Mouse (Mus musculus) kidney, adult 2 months (tissue): ENCODE measurements around the gene Ttc30b.

Experiments used
- CTCF ChIP-seq: fragments of 200-500 bp; conservative IDR thresholded peaks from 2 replicates; pipeline ENCODE4 v1.5.1; 2011; ENCODE audit warnings: low read depth, mild to moderate bottlenecking, control low read depth, low read length, moderate library complexity, mixed read lengths; ENCODE audit not compliant: insufficient read depth, insufficient read length
- POLR2A ChIP-seq: fragments of 200-500 bp; IDR thresholded peaks from one replicate; pipeline ENCODE4 v1.6.1; 2011; ENCODE audit warnings: low read depth, low read length, control low read depth

GRCm38 (mm10) chr2:75907142-75907541 lies 31.2 kb downstream of the Ttc30b start:
- TF ChIP-seq POLR2A (no peak), CTCF (no peak)
